Mouse (Mus musculus) heart, embryonic 11.5 days (tissue): Measurements from ENCODE around the gene Nxf1. TPM values are rescaled to one million over a fixed set of nuclear protein-coding genes. Genes with fewer than 3 reads are reported as not detected.

ENCODE experiments used
- ATAC-seq: fragments of 200-750 bp; cut with Nextera tagmentation; replicated peaks from 2 replicates; pipeline ENCODE4 v1.8.0; 2017; ENCODE audit warnings: moderate library complexity; ENCODE audit not compliant: insufficient number of reproducible peaks, low FRiP score, low TSS enrichment
- H3K27ac ChIP-seq: fragments of 300-500 bp; sonication (generic); 2 replicates; pipeline ENCODE4 v1.5.1; 2014; ENCODE audit warnings: mild to moderate bottlenecking, low read depth, low read length
- H3K27me3 ChIP-seq: fragments of 300-500 bp; sonication (generic); 2 replicates; pipeline ENCODE4 v1.6.1; 2014; ENCODE audit warnings: mild to moderate bottlenecking, low read length, mixed read lengths; ENCODE audit not compliant: control insufficient read depth, insufficient read depth
- H3K36me3 ChIP-seq: fragments of 300-500 bp; sonication (generic); 2 replicates; pipeline ENCODE4 v1.6.1; 2014; ENCODE audit warnings: mild to moderate bottlenecking, low read length, moderate library complexity, mixed read lengths; ENCODE audit not compliant: control insufficient read depth, insufficient read depth
- H3K4me1 ChIP-seq: fragments of 300-500 bp; sonication (generic); 2 replicates; pipeline ENCODE4 v1.6.1; 2014; ENCODE audit warnings: low read length; ENCODE audit not compliant: control insufficient read depth, insufficient read depth
- H3K4me2 ChIP-seq: fragments of 300-500 bp; sonication (generic); 2 replicates; pipeline ENCODE4 v1.6.1; 2014; ENCODE audit warnings: mild to moderate bottlenecking, moderate library complexity
- H3K4me3 ChIP-seq: fragments of 300-500 bp; sonication (generic); 2 replicates; pipeline ENCODE4 v1.5.1; 2014; ENCODE audit warnings: low read depth, low read length
- H3K9ac ChIP-seq: fragments of 300-500 bp; sonication (generic); 2 replicates; pipeline ENCODE4 v1.6.1; 2014; ENCODE audit warnings: mild to moderate bottlenecking, low read depth, low read length, moderate library complexity
- H3K9me3 ChIP-seq: fragments of 300-500 bp; sonication (generic); replicated peaks from 2 replicates; pipeline ENCODE4 v1.6.1; 2016; ENCODE audit warnings: low read length; ENCODE audit not compliant: control insufficient read depth
- WGBS: fragments of 180-500 bp; shearing (Covaris S2); extraction: QIAGEN DNeasy Blood & Tissue Kit; methylation state at CpG from one replicate; pipeline ENCODE4 v1.1.7; 2014; ENCODE audit not compliant: insufficient replicate concordance; 5-methylcytosine and 5-hydroxymethylcytosine counted together
- polyA plus RNA-seq: library from polyadenylated mRNA; unstranded; fragments of >200 nt; fragmentation: Nextera tagmentation; extraction: Ambion mirVana; gene quantifications from 2 replicates; pipeline ENCODE4 v1.2.1, GENCODE M21; 2014

Nxf1 gene
- 126 and 138 TPM in 2 replicates for polyA plus RNA-seq

DNA sequence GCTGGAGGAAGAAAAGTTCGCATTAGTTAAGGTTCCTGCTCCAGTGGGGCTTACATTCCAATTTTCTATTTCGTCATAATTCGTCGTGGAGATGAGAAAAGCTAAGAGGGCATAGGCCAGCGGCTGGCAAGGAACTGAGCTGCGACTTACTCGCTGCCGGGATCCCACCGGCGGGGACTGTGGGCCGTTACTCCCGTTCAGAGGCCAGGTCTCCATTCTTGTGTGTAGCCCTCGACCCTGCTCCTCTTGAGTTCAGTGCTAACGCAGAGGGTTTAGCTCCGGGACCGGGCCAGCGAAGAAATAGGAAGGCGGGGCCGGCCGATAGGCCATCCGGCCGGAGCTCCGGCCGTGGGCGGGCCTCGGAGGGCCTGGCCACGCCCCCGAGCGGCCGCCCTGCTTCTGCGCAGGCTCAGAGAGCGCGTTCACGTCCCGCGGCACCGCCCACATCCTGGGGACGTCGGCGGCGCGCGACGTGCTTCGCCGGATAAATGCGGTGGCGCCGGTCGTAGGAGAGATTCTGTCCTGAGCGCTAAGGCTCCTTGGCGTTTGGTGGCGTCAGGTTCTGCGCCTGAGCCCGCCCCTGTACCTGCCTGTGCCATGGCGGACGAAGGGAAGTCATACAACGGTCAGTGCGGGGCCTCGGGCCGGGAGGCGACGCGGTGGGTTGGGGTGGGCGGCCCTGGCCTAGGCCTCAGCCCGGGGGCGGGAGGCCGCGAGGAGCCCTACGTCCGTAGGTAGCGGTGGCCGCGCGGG is at the start of gene Nxf1:
Gene Nxf1 (plus strand): TSS at position 439 of the 753 bp plus-strand sequence.
- peaks cover 15% of the 10 kb centered on the region; the same call in 1 of the 2 replicates for H3K4me1 ChIP-seq

DNA sequence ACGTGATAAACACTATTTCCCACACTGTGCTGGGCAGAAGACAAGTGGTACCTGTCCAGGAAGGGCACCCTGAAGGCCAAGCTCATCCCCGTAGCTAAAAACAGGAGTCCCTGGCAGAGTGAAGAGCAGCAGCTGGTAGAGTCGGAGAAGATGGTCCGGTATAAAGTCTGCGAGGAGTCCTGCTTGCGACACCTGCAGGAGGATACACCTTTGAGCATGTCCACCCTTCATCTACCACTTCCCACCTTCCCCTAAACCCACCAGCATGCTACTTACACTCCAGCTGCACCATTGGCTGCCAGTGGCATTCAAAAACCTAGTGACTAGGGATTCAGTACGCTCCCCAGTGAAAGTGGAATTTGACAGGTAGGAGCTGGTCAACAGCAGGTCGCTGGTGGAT is 47.9 kb upstream of the Nxf1 start:
- no peak for ATAC-seq
- no peak overlapping the region for H3K4me3 ChIP-seq
- H3K27ac ChIP-seq = no peak overlapping the region
- no peak overlapping the region for H3K4me2 ChIP-seq
- H3K27me3 ChIP-seq = no peaks in the 10 kb centered on the region
- no peaks in the 10 kb centered on the region for H3K9me3 ChIP-seq
- WGBS = 94% methylated on average over 8 of the region's 8 CpGs
- no peak overlapping the region for H3K9ac ChIP-seq
- H3K4me1 ChIP-seq = peaks cover 14% of the 10 kb centered on the region
- peaks cover 36% of the 10 kb centered on the region for H3K36me3 ChIP-seq

More for the DNA sequence above, at the start of gene Nxf1:
- Histone ChIP-seq H3K27ac (peak within 1 kb of the TSS; percentile 88), H3K9me3 (no peaks in the 10 kb centered on the region), H3K36me3 (peaks cover 11% of the 10 kb centered on the region), H3K4me3 (peak within 1 kb of the TSS; percentile 91), H3K4me2 (peak within 1 kb of the TSS; percentile 86), H3K27me3 (no peaks in the 10 kb centered on the region), H3K9ac (peak within 1 kb of the TSS; percentile 98)
- ATAC-seq = peak; percentile 91
- WGBS = under 1% methylated on average over 69 of the region's 75 CpGs

DNA sequence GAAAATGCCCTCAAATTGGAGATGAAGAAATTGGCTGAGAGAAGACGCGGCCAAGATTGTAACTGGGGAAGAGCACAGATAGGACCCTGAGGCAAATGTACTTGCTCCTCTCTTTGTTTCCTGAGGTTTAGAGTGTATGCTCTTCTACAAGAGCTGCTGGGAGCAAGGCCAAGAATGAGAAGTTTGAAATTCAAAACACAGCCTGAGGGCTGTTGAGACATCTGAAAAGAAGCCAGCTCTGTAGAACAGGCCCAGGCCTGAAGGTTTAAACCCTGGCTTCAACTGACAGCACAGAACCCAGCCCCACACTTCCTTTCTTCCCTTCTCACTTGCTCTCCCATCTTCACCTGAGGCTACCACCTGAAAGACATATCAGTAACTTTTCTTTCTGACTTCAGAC is 46.8 kb upstream of the Nxf1 start:
- Histone ChIP-seq H3K36me3 (peaks cover 36% of the 10 kb centered on the region), H3K27ac (no peak overlapping the region)
- WGBS = 95% methylated on average over 2 of the region's 2 CpGs

DNA sequence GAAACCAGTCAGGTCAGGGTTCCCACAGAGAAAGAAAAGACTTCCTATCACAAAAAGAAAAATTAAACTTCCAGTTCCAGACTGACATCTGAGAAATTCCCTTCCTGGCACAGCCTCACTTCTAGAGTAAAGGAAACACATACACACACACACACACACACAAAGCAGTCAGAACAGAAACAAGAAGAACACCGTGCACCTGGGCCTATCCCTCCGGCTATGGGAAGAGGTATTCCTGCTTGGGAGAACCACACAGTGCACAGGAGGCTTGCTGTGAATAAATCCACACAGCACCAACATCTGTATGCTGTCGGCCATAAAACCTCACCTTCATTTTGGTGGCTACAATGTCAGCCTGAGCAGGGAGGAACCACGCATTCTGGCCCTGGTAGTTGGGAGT is 45.4 kb upstream of the Nxf1 start:
- Histone ChIP-seq H3K9ac (peak overlapping the region; percentile 90), H3K4me1 (peaks cover 17% of the 10 kb centered on the region), H3K27ac (no peak overlapping the region), H3K36me3 (peaks cover 36% of the 10 kb centered on the region), H3K4me3 (peak overlapping the region; percentile 72), H3K27me3 (no peaks in the 10 kb centered on the region), H3K4me2 (peak overlapping the region; percentile 68), H3K9me3 (no peaks in the 10 kb centered on the region)
- 75% methylated on average over 4 of the region's 4 CpGs for whole genome bisulfite sequencing
- ATAC-seq = no peak

More for the DNA sequence above, 46.8 kb upstream of the Nxf1 start:
- Histone ChIP-seq H3K4me2 (no peak overlapping the region), H3K27me3 (no peaks in the 10 kb centered on the region), H3K4me1 (peaks cover 17% of the 10 kb centered on the region), H3K4me3 (no peak overlapping the region), H3K9me3 (no peaks in the 10 kb centered on the region), H3K9ac (no peak overlapping the region)
- ATAC-seq = no peak

DNA sequence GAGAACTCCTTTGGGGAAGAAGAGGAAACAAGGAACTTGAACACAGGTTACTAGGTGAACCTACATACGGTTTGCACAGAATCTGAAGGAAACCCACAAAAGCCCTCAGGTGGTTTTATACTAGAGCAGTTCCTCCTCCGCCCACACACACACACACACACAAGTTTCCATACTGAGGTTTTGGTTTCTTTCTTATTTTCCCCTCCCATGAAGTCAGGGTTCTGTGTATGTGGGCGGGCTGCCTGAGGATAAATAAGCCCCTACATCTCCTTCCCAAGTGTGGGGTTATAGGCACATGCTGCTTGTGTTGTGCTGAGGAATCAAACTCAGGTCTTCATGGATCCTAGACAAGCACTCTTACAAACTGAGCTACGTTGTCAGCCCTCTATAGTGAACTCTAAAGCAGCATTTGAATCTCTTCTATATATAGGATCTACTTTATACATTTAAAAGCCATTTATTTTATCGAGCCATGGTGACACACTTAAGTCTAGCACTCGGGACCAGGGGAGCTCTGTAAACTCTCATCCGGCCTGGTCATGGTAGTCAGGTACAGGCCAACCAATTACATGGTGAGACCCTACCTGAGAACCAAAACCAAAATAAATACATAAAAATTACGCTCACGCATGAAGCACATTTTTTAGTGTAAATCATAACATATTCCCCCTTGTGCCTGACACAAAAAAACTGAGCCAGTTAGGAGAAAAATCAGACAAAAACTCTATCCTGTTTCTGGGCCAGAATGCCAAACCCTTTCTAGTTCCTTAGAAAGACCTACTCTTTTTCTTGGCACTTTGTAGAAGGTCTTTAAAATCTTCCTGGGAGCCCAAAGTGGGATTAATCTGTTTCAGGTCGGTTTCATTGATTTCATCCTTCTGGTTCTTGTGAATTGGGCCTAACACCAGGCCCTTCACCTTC is 44.7 kb upstream of the Nxf1 start:
- peaks cover 17% of the 10 kb centered on the region for H3K4me1 ChIP-seq
- H3K4me3 ChIP-seq = peak overlapping the region; percentile 72
- H3K27me3 ChIP-seq = no peaks in the 10 kb centered on the region
- 51% methylated on average over 10 of the region's 10 CpGs for WGBS
- peak overlapping the region; percentile 90 for H3K9ac ChIP-seq
- H3K27ac ChIP-seq = peak overlapping the region; percentile 88
- peak overlapping the region; percentile 68 for H3K4me2 ChIP-seq
- no peak for ATAC-seq
- H3K9me3 ChIP-seq = no peaks in the 10 kb centered on the region
- peaks cover 36% of the 10 kb centered on the region for H3K36me3 ChIP-seq

DNA sequence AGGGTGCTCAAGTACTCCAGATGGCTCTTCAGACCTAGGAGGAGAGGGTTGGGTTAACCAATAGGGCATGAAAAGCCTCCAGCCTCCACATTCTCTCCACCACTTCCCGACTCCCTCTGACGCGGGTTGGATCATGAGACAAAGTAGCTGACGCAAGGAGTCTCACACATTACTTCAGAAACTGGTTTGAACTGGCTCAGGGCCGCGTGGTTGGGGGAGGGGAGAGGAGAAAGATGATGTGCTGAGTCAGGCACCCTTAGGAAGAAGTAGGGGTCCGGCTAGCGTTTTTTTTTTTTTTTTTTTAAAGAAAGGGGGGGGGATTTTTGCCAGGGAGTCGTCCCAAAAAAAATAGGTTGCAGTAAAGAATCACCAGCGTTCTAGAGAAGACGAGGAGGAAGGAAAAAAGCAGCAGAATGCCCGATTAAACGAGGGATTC is 44.0 kb upstream of the Nxf1 start:
- Histone ChIP-seq H3K4me3 (peak overlapping the region; percentile 72), H3K9me3 (no peaks in the 10 kb centered on the region), H3K9ac (peak overlapping the region; percentile 90), H3K36me3 (peaks cover 30% of the 10 kb centered on the region), H3K27me3 (no peaks in the 10 kb centered on the region), H3K4me1 (peaks cover 17% of the 10 kb centered on the region), H3K27ac (peak overlapping the region; percentile 88), H3K4me2 (peak overlapping the region; percentile 68)
- WGBS = under 1% methylated on average over 13 of the region's 13 CpGs
- ATAC-seq = peak; percentile 43; the same call in 1 of the 2 replicates

DNA sequence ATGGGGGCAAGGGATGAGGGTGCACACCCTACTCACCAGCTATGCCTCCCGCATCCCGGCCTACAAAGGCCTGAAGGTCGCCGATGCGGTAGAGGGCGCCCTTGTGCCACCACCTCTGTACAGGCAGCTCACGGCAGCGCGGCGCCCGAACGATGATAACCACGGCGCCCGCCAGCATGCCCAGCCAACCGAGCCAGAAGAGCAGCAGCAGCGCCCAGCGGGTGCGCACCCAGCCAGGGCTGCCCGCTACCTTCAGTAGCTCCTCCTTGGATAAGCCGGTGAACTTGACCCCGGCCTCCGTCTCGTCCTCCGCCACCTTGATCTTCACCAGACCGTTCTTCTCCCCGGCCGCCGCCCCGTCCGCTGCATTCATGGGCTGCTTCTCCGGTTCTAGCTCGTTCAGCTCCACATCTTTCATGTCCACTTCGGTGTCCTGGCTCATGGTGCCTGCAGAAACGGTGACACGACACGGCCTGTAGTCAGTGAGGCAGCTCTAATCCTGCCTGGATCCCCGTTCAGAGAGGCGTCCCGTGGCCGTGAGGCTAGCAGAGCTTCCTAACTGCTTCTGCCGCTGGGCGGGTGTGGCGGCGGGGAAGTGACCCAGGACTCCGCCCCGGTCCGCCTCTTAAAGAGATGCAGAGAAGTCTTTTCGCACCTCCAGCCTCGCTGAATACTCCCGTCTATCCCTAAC is 43.4 kb upstream of the Nxf1 start:
- under 1% methylated on average over 51 of the region's 51 CpGs for WGBS
- peak; percentile 91 for ATAC-seq
- H3K4me1 ChIP-seq = peaks cover 17% of the 10 kb centered on the region
- H3K4me2 ChIP-seq = peak overlapping the region; percentile 68
- H3K36me3 ChIP-seq = peaks cover 25% of the 10 kb centered on the region
- peak overlapping the region; percentile 90 for H3K9ac ChIP-seq
- peak overlapping the region; percentile 72 for H3K4me3 ChIP-seq
- H3K27me3 ChIP-seq = no peaks in the 10 kb centered on the region
- no peaks in the 10 kb centered on the region for H3K9me3 ChIP-seq
- H3K27ac ChIP-seq = peak overlapping the region; percentile 88
